Mouse (Mus musculus) pancreas, adult 10 weeks (tissue): ENCODE data around the gene Sox8. TPM values are rescaled to one million over a fixed set of nuclear protein-coding genes. Genes with fewer than 3 reads are reported as not detected.

Experiments
- polyA plus RNA-seq: library from polyadenylated mRNA; stranded (reverse); fragments of 350-450 nt; fragmentation: Illumina TruSeq; extraction: RNeasy Lipid Tissue Mini Kit (QIAGEN cat#74804); gene quantifications from one replicate; pipeline ENCODE4 v1.2.3, GENCODE M21; 2015; ENCODE audit warnings: low read depth, low replicate concordance; ENCODE audit not compliant: insufficient read depth

Sox8 gene
- not detected for polyA plus RNA-seq

DNA sequence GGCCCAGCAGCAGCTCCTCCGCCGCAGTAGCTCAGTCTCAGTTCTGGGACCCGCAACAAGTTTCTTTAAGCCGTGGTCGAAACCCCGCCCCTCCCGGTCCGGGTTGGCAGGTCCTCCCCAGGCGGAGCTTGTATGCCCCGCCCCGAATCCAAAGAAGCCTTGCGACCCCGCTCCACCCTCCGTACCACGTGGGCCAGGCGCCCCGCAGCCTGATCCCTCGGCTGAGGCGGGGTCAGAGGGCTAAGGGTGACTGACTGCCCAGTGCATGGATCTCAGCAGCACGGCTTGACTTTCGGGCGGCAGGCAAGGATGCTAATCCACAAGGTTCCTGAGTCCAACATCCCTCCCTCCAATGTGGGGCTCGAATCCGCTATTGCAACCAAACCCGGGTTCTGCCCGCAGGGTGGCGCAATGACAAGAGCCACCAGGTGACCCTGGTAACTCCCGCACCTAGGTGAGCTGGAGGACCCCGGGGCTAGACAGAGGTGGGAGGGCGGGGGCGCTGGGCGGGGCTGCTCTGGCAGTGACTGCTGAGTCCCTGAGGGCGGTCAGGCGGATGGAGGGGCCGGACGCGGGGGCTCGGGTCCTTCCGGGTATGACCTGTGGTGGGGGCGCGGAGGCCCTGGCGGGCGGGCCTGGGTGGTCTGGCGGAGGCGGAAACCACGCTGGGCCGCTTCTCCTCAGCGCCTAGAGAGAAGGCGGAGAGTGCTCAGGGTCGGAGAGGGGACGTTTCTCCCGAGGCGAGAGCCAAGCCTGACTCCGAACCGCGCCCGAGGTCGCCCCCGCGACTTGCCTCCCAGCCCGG is at the start of gene Sox8:
Gene Sox8, minus strand, starts transcription at position 39 of the 805 bp plus-strand sequence.

DNA sequence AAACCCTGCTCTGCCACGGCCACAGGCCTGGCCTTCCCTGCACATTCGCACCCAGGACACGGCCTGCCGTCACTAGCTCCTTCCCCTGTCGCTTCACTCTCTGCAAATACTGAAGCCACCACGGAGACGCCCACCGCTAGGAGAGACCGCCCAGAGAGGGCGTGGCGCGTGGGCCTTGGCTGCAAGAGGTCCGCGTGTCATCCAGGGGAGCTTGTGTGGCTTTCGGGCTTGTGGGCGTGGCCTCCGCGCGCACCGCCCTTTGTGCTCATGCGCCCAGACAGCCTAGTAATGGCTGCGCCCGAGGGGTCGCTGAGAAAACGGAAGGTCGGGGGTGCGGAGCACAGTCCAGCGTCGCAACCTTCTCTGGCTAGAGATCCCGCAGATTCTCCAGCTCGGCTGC is 8.4 kb upstream of the Sox8 start, which contains the start of gene Lmf1:
Gene Lmf1, plus strand, starts transcription at position 166 of the 400 bp plus-strand sequence.

Other genes starting within 250 kb of the Sox8 start
- gene Tpsab1, start 225.1 kb downstream of the Sox8 start, polyA plus RNA-seq = not detected
- 0.96 TPM for gene Tpsb2, start 204.4 kb downstream of the Sox8 start, polyA plus RNA-seq
- not detected for gene Tpsg1, start 201.4 kb downstream of the Sox8 start, polyA plus RNA-seq
- gene Cacna1h, start 136.9 kb downstream of the Sox8 start, polyA plus RNA-seq = 0.79 TPM
- gene Tekt4, start 116.1 kb downstream of the Sox8 start, polyA plus RNA-seq = not detected
- gene Sstr5, start 73.4 kb downstream of the Sox8 start, polyA plus RNA-seq = not detected
- gene Lmf1, start 8.4 kb upstream of the Sox8 start, polyA plus RNA-seq = 6.1 TPM
- gene Gng13, start 146.5 kb upstream of the Sox8 start, polyA plus RNA-seq = not detected
- 1.3 TPM for gene Chtf18, start 156.7 kb upstream of the Sox8 start, polyA plus RNA-seq
- 4.7 TPM for gene Rpusd1, start 157.0 kb upstream of the Sox8 start, polyA plus RNA-seq
- gene Mslnl, start 165.4 kb upstream of the Sox8 start, polyA plus RNA-seq = not detected
- gene Msln, start 183.7 kb upstream of the Sox8 start, polyA plus RNA-seq = 29.2 TPM
- gene Narfl, start 203.1 kb upstream of the Sox8 start, polyA plus RNA-seq = 9.7 TPM
- 9.3 TPM for gene Haghl, start 215.0 kb upstream of the Sox8 start, polyA plus RNA-seq
- not detected for gene Ccdc78, start 215.9 kb upstream of the Sox8 start, polyA plus RNA-seq
- gene Fam173a, start 222.2 kb upstream of the Sox8 start, polyA plus RNA-seq = 35.5 TPM
- not detected for gene AC134908.4, start 225.0 kb upstream of the Sox8 start, polyA plus RNA-seq
- 7.6 TPM for gene Metrn, start 226.4 kb upstream of the Sox8 start, polyA plus RNA-seq
- 9.7 TPM for gene Fbxl16, start 238.4 kb upstream of the Sox8 start, polyA plus RNA-seq